Mouse (Mus musculus): ENCODE measurements around the gene Rybp. TPM values are rescaled to one million over a fixed set of nuclear protein-coding genes. Genes with fewer than 3 reads are reported as not detected.
A peak's percentile ranks its signal among the peaks of the same experiment; 100 is the strongest.

The Rybp gene
- polyA plus RNA-seq, 1 experiment from 2014 or later, result 13.1 TPM

DNA sequence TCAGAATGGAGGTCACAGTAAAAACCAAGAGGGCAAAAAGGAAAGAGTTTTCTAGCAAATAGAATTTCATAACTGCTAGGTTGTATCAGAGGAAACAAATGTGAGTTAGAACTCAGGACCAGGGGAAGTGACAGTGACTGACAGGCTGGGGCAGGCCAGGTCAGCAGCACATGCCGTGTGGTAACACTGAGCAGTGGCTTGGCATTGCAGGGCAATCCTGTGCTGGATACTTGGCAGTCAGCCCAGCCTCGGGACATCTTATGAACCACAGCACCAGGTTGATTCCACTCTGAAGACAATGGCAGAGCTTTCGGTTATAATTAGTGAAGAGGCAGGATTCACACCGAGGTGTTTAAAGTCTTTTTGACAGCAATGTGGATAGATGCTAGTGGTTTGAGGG is 11.7 kb upstream of the Rybp start:
- no peak overlapping the region for H3K4me3 ChIP-seq (ENCODE audit: low read depth, low read length)
- 55% methylated on average over 4 of the region's 4 CpGs for WGBS
- ATAC-seq (ENCODE audit: low read depth), result no peak

GRCm38 (mm10) chr6:100297536-100297935 is 10.3 kb upstream of the Rybp start:
- Histone ChIP-seq H3K4me1 (ENCODE audit: control insufficient read depth, insufficient read depth, low read length) (no peaks in the 10 kb centered on the region), H3K4me2 (ENCODE audit: low read depth, low read length) (no peak overlapping the region), H3K27me3 (ENCODE audit: control insufficient read depth, insufficient read depth, low read length) (no peaks in the 10 kb centered on the region), H3K9ac (replicated peaks; ENCODE audit: low read depth, low read length) (no peak overlapping the region), H3K27ac (ENCODE audit: low read depth, low read length) (no peak overlapping the region), H3K36me3 (ENCODE audit: control insufficient read depth, insufficient read depth, low read length) (no peaks in the 10 kb centered on the region), H3K4me3 (ENCODE audit: low read depth, low read length) (no peak overlapping the region), H3K9me3 (ENCODE audit: control insufficient read depth, low read length) (no peaks in the 10 kb centered on the region)
- no peak for ATAC-seq (ENCODE audit: low read depth)
- WGBS, result 82% methylated on average over 8 of the region's 8 CpGs

More for the DNA sequence above, 11.7 kb upstream of the Rybp start:
- Histone ChIP-seq H3K9me3 (ENCODE audit: control insufficient read depth, low read length) (no peaks in the 10 kb centered on the region), H3K27me3 (ENCODE audit: control insufficient read depth, insufficient read depth, low read length) (no peaks in the 10 kb centered on the region), H3K4me2 (ENCODE audit: low read depth, low read length) (no peak overlapping the region), H3K36me3 (ENCODE audit: control insufficient read depth, insufficient read depth, low read length) (no peaks in the 10 kb centered on the region), H3K27ac (ENCODE audit: low read depth, low read length) (no peak overlapping the region), H3K9ac (replicated peaks; ENCODE audit: low read depth, low read length) (no peak overlapping the region), H3K4me1 (ENCODE audit: control insufficient read depth, insufficient read depth, low read length) (no peaks in the 10 kb centered on the region)

DNA sequence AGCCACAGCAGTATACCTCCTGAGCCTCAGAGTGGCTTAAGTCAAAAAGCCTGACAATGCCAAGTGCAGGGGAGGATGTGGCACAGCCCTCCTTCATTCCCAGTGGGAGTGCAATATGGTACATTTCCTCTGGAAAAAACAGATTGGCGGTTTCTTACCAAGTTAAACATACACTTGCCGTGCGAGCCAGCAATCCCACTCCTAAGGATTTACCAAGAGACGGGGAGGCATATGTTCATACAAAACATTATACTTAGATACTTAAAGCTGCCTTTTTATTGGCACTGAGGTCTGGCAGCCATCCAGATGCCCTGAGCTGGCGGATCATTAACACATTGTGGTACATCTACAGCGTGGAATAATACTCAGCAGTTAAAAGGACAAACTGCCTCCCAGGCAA is 5.1 kb upstream of the Rybp start:
- H3K9ac ChIP-seq (replicated peaks; ENCODE audit: low read depth, low read length), result no peak overlapping the region
- no peak overlapping the region for H3K27ac ChIP-seq (ENCODE audit: low read depth, low read length)
- H3K27me3 ChIP-seq (ENCODE audit: control insufficient read depth, insufficient read depth, low read length), result no peaks in the 10 kb centered on the region
- no peaks in the 10 kb centered on the region; the same call in 1 of the 2 replicates for H3K4me1 ChIP-seq (ENCODE audit: control insufficient read depth, insufficient read depth, low read length)
- H3K4me2 ChIP-seq (ENCODE audit: low read depth, low read length), result no peak overlapping the region
- ATAC-seq (ENCODE audit: low read depth), result no peak
- H3K9me3 ChIP-seq (ENCODE audit: control insufficient read depth, low read length), result no peaks in the 10 kb centered on the region
- 88% methylated on average over 6 of the region's 6 CpGs for WGBS
- H3K36me3 ChIP-seq (ENCODE audit: control insufficient read depth, insufficient read depth, low read length), result no peaks in the 10 kb centered on the region
- no peak overlapping the region for H3K4me3 ChIP-seq (ENCODE audit: low read depth, low read length)

- Histone ChIP-seq H3K9me3 (ENCODE audit: control insufficient read depth, low read length) (no peaks in the 10 kb centered on the region), H3K4me2 (ENCODE audit: low read depth, low read length) (no peak overlapping the region), H3K4me1 (ENCODE audit: control insufficient read depth, insufficient read depth, low read length) (peaks cover 10% of the 10 kb centered on the region), H3K27ac (ENCODE audit: low read depth, low read length) (no peak overlapping the region), H3K27me3 (ENCODE audit: control insufficient read depth, insufficient read depth, low read length) (no peaks in the 10 kb centered on the region), H3K9ac (replicated peaks; ENCODE audit: low read depth, low read length) (no peak overlapping the region), H3K4me3 (ENCODE audit: low read depth, low read length) (no peak overlapping the region), H3K36me3 (ENCODE audit: control insufficient read depth, insufficient read depth, low read length) (no peaks in the 10 kb centered on the region)
- no peak for ATAC-seq (ENCODE audit: low read depth)
- 83% methylated on average over 5 of the region's 5 CpGs for WGBS
Observed at GRCm38 (mm10) chr6:100289058-100289457, 1.8 kb upstream of the Rybp start.

DNA sequence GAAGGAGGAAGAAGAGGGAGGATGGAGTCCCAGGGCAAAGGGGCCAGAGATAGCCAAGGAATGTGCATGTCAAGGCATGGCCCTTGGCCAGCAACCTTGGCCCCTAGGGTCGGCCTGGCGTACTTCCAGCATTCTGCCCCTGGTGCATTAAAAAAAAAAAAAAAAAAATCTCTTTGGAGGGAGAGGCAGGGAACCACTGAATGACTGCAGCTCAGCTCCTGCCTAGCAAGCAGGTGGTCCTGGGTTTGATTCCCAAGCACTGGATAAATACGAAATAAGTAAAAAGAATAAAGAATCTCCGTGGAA is 1.4 kb upstream of the Rybp start:
- no peak overlapping the region for H3K4me3 ChIP-seq (ENCODE audit: low read depth, low read length)
- WGBS, result 71% methylated on average over 4 of the region's 4 CpGs
- no peak overlapping the region for H3K27ac ChIP-seq (ENCODE audit: low read depth, low read length)
- no peak for ATAC-seq (ENCODE audit: low read depth)
- no peaks in the 10 kb centered on the region for H3K36me3 ChIP-seq (ENCODE audit: control insufficient read depth, insufficient read depth, low read length)
- H3K27me3 ChIP-seq (ENCODE audit: control insufficient read depth, insufficient read depth, low read length), result no peaks in the 10 kb centered on the region
- no peak overlapping the region for H3K9ac ChIP-seq (replicated peaks; ENCODE audit: low read depth, low read length)
- no peaks in the 10 kb centered on the region for H3K9me3 ChIP-seq (ENCODE audit: control insufficient read depth, low read length)
- peaks cover 10% of the 10 kb centered on the region for H3K4me1 ChIP-seq (ENCODE audit: control insufficient read depth, insufficient read depth, low read length)
- H3K4me2 ChIP-seq (ENCODE audit: low read depth, low read length), result no peak overlapping the region

- Histone ChIP-seq H3K9me3 (ENCODE audit: control insufficient read depth, low read length) (no peaks in the 10 kb centered on the region), H3K4me3 (ENCODE audit: low read depth, low read length) (peak overlapping the region; percentile 67), H3K4me1 (ENCODE audit: control insufficient read depth, insufficient read depth, low read length) (peaks cover 10% of the 10 kb centered on the region), H3K36me3 (ENCODE audit: control insufficient read depth, insufficient read depth, low read length) (no peaks in the 10 kb centered on the region), H3K9ac (replicated peaks; ENCODE audit: low read depth, low read length) (peak overlapping the region; percentile 53), H3K27me3 (ENCODE audit: control insufficient read depth, insufficient read depth, low read length) (no peaks in the 10 kb centered on the region), H3K4me2 (ENCODE audit: low read depth, low read length) (peak overlapping the region; percentile 64), H3K27ac (ENCODE audit: low read depth, low read length) (peak overlapping the region; percentile 98; the same call in 1 of the 2 replicates)
- peak; percentile 29 for ATAC-seq (ENCODE audit: low read depth)
- 5% methylated on average over 23 of the region's 23 CpGs for WGBS
Observed at GRCm38 (mm10) chr6:100288016-100288729, 888 bp upstream of the Rybp start.

DNA sequence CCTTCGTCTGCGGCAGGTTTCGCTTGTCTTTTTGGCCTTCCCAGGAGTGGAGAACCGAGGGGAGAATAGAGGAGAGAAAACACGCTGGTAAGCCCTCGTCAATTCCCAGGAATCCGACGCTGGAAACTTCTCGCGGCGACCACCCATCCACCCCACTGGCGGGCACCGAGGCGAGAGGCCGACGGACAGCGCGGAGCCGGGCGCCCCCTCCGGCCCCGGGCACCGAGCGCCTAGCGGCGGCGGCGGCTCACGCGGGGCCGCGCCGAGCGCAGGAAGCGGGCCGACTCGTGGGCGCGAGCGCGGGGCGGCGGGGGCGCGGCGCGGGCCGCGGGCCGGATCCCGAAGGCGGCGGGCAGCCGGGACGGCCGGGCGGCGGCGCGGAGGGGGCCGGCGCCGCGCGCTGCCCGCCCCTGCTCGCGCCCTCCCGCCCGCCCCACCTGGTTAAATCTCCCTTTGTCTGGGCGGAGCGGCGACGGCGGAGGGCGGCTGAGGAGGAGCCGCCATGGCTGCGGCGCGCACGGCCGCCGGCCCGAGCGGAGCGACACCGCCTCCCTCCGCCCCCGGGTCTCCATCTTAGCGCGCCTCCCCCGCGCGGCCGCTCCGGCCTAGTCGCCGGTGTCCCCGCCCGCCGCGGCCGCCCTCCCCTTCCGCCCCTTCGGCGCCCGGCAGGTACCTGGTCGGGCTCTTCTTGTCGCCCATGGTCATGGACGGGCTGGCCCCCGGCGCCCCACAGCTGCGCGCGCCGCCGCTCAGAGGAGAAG is 532 bp downstream of the Rybp start:
- no peaks in the 10 kb centered on the region for H3K9me3 ChIP-seq (ENCODE audit: control insufficient read depth, low read length)
- no peaks in the 10 kb centered on the region for H3K27me3 ChIP-seq (ENCODE audit: control insufficient read depth, insufficient read depth, low read length)
- H3K9ac ChIP-seq (replicated peaks; ENCODE audit: low read depth, low read length), result peak overlapping the region; percentile 92
- peak overlapping the region; percentile 98 for H3K27ac ChIP-seq (ENCODE audit: low read depth, low read length)
- H3K4me2 ChIP-seq (ENCODE audit: low read depth, low read length), result peak overlapping the region; percentile 84
- whole genome bisulfite sequencing, result 0% methylated on average over 37 of the region's 117 CpGs
- peak overlapping the region; percentile 67 for H3K4me3 ChIP-seq (ENCODE audit: low read depth, low read length)
- peaks cover 10% of the 10 kb centered on the region for H3K4me1 ChIP-seq (ENCODE audit: control insufficient read depth, insufficient read depth, low read length)
- H3K36me3 ChIP-seq (ENCODE audit: control insufficient read depth, insufficient read depth, low read length), result no peaks in the 10 kb centered on the region
- peak; percentile 76 for ATAC-seq (ENCODE audit: low read depth)

GRCm38 (mm10) chr6:100285985-100286572 is 1.2 kb downstream of the Rybp start:
- peak overlapping the region; percentile 92 for H3K9ac ChIP-seq (replicated peaks; ENCODE audit: low read depth, low read length)
- no peaks in the 10 kb centered on the region for H3K9me3 ChIP-seq (ENCODE audit: control insufficient read depth, low read length)
- H3K27me3 ChIP-seq (ENCODE audit: control insufficient read depth, insufficient read depth, low read length), result no peaks in the 10 kb centered on the region
- ATAC-seq (ENCODE audit: low read depth), result no peak
- H3K36me3 ChIP-seq (ENCODE audit: control insufficient read depth, insufficient read depth, low read length), result no peaks in the 10 kb centered on the region
- WGBS, result 1% methylated on average over 18 of the region's 18 CpGs
- peak overlapping the region; percentile 84 for H3K4me2 ChIP-seq (ENCODE audit: low read depth, low read length)
- peak overlapping the region; percentile 67 for H3K4me3 ChIP-seq (ENCODE audit: low read depth, low read length)
- H3K4me1 ChIP-seq (ENCODE audit: control insufficient read depth, insufficient read depth, low read length), result peaks cover 10% of the 10 kb centered on the region
- H3K27ac ChIP-seq (ENCODE audit: low read depth, low read length), result peak overlapping the region; percentile 98

GRCm38 (mm10) chr6:100278841-100279240 is 8.4 kb downstream of the Rybp start:
- 92% methylated on average over 1 of the region's 1 CpGs for WGBS
- H3K4me1 ChIP-seq (ENCODE audit: control insufficient read depth, insufficient read depth, low read length), result peaks cover 11% of the 10 kb centered on the region
- H3K27me3 ChIP-seq (ENCODE audit: control insufficient read depth, insufficient read depth, low read length), result no peaks in the 10 kb centered on the region
- H3K9ac ChIP-seq (replicated peaks; ENCODE audit: low read depth, low read length), result no peak overlapping the region
- no peak overlapping the region for H3K4me2 ChIP-seq (ENCODE audit: low read depth, low read length)
- no peak for ATAC-seq (ENCODE audit: low read depth)
- no peak overlapping the region for H3K4me3 ChIP-seq (ENCODE audit: low read depth, low read length)
- no peaks in the 10 kb centered on the region for H3K36me3 ChIP-seq (ENCODE audit: control insufficient read depth, insufficient read depth, low read length)
- H3K27ac ChIP-seq (ENCODE audit: low read depth, low read length), result no peak overlapping the region
- H3K9me3 ChIP-seq (ENCODE audit: control insufficient read depth, low read length), result no peaks in the 10 kb centered on the region
